Mouse (Mus musculus) midbrain, embryonic 12.5 days (tissue): ENCODE measurements around the gene Mrpl4. TPM values are rescaled to one million over a fixed set of nuclear protein-coding genes. Genes with fewer than 3 reads are reported as not detected.
A peak's percentile ranks its signal among the peaks of the same experiment; 100 is the strongest.

Experiments used
- ATAC-seq: fragments of 200-750 bp; cut with Nextera tagmentation; 2 replicates; pipeline ENCODE4 v1.8.0; 2017; ENCODE audit warnings: low read depth, moderate TSS enrichment, moderate library complexity; ENCODE audit not compliant: low FRiP score
- H3K27ac ChIP-seq: fragments of 300-500 bp; sonication (generic); replicated peaks from 2 replicates; pipeline ENCODE4 v1.5.1; 2016; ENCODE audit warnings: mild to moderate bottlenecking
- H3K27me3 ChIP-seq: fragments of 300-500 bp; sonication (generic); 2 replicates; pipeline ENCODE4 v1.6.1; 2016; ENCODE audit warnings: mild to moderate bottlenecking
- H3K36me3 ChIP-seq: fragments of 300-500 bp; sonication (generic); 2 replicates; pipeline ENCODE4 v1.6.1; 2016
- H3K4me1 ChIP-seq: fragments of 300-500 bp; sonication (generic); 2 replicates; pipeline ENCODE4 v1.6.1; 2016
- H3K4me2 ChIP-seq: fragments of 300-500 bp; sonication (generic); replicated peaks from 2 replicates; pipeline ENCODE4 v1.6.1; 2016; ENCODE audit warnings: mild to moderate bottlenecking, moderate library complexity
- H3K4me3 ChIP-seq: fragments of 300-500 bp; sonication (generic); 2 replicates; pipeline ENCODE4 v1.5.1; 2016; ENCODE audit warnings: mild to moderate bottlenecking
- H3K9ac ChIP-seq: fragments of 300-500 bp; sonication (generic); replicated peaks from 2 replicates; pipeline ENCODE4 v1.6.1; 2016; ENCODE audit warnings: mild to moderate bottlenecking, moderate library complexity
- H3K9me3 ChIP-seq: fragments of 300-500 bp; sonication (generic); 2 replicates; pipeline ENCODE4 v1.6.1; 2016; ENCODE audit warnings: mild to moderate bottlenecking
- WGBS: fragments of 180-500 bp; shearing (Covaris S2); methylation state at CpG from one replicate; pipeline ENCODE4 v1.1.7; 2016; 5-methylcytosine and 5-hydroxymethylcytosine counted together
- polyA plus RNA-seq: library from polyadenylated mRNA; unstranded; fragments of >200 nt; fragmentation: Nextera tagmentation; extraction: Ambion mirVana; gene quantifications from 2 replicates; pipeline ENCODE4 v1.2.1, GENCODE M21; 2016

Gene Mrpl4
- polyA plus RNA-seq, 1 experiment from 2014 or later, result 109 TPM

- 83% methylated on average over 12 of the region's 12 CpGs for WGBS
- peaks cover 73% of the 10 kb centered on the region for H3K27me3 ChIP-seq
- H3K9ac ChIP-seq, result no peak overlapping the region
- peaks cover 19% of the 10 kb centered on the region for H3K4me1 ChIP-seq
- H3K4me2 ChIP-seq, result no peak overlapping the region
- H3K9me3 ChIP-seq, result no peaks in the 10 kb centered on the region
- no peak overlapping the region for H3K4me3 ChIP-seq
- H3K36me3 ChIP-seq, result no peaks in the 10 kb centered on the region
- no peak overlapping the region for H3K27ac ChIP-seq
- ATAC-seq, result no peak
Observed at GRCm38 (mm10) chr9:21026849-21027248, 24.3 kb downstream of the Mrpl4 start.

DNA sequence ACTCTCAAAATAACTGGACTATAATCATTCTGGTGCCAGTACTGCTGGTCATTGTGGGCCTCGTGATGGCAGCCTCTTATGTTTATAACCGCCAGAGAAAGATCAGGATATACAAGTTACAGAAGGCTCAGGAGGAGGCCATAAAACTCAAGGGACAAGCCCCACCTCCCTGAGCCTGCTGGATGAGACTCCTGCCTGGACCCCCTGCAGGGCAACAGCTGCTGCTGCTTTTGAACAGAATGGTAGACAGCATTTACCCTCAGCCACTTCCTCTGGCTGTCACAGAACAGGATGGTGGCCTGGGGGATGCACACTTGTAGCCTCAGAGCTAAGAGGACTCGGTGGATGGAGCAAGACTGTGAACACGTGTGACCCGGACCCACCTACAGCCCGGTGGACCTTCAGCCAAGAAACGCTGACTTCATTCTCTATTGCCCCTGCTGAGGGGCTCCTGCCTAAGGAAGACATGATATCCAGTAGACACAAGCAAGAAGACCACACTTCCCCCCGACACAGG lies 25.3 kb downstream of the Mrpl4 start:
- no peaks in the 10 kb centered on the region for H3K36me3 ChIP-seq
- no peak overlapping the region for H3K27ac ChIP-seq
- no peak overlapping the region for H3K4me3 ChIP-seq
- ATAC-seq, result no peak
- H3K9me3 ChIP-seq, result no peaks in the 10 kb centered on the region
- 56% methylated on average over 8 of the region's 8 CpGs for WGBS
- H3K4me2 ChIP-seq, result no peak overlapping the region
- H3K4me1 ChIP-seq, result peaks cover 29% of the 10 kb centered on the region
- H3K9ac ChIP-seq, result no peak overlapping the region
- peaks cover 79% of the 10 kb centered on the region for H3K27me3 ChIP-seq

DNA sequence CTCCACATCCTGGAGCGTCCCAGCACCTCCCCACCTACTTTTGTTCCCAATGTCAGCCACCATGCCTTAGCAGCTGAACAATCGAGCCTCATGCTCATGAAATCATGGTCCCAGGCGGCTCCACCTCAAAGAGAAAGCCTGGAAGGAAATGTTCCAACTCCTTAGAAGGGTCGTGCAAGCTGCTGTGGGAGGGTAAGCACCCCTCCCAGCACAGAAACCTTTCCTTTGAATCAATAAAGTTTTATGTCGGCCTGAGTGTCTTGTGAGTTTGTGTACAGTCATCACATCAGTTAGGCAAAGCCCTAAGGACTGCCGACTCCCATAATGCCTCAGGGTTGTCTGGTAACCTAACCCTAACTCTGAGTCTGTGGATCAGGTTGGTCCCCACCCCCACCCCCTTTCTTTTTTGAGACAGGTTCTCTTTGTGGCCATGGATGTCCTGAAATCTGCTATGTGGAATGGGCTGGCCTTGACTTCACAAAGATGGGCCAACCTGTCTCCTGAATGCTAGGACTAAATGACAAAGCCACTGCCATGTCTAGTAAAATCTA lies 26.1 kb downstream of the Mrpl4 start:
- 72% methylated on average over 6 of the region's 6 CpGs for WGBS
- Histone ChIP-seq H3K27me3 (peaks cover 87% of the 10 kb centered on the region), H3K27ac (no peak overlapping the region), H3K4me1 (peaks cover 37% of the 10 kb centered on the region), H3K4me2 (no peak overlapping the region), H3K9me3 (no peaks in the 10 kb centered on the region), H3K4me3 (no peak overlapping the region), H3K9ac (no peak overlapping the region), H3K36me3 (no peaks in the 10 kb centered on the region)
- ATAC-seq, result no peak

DNA sequence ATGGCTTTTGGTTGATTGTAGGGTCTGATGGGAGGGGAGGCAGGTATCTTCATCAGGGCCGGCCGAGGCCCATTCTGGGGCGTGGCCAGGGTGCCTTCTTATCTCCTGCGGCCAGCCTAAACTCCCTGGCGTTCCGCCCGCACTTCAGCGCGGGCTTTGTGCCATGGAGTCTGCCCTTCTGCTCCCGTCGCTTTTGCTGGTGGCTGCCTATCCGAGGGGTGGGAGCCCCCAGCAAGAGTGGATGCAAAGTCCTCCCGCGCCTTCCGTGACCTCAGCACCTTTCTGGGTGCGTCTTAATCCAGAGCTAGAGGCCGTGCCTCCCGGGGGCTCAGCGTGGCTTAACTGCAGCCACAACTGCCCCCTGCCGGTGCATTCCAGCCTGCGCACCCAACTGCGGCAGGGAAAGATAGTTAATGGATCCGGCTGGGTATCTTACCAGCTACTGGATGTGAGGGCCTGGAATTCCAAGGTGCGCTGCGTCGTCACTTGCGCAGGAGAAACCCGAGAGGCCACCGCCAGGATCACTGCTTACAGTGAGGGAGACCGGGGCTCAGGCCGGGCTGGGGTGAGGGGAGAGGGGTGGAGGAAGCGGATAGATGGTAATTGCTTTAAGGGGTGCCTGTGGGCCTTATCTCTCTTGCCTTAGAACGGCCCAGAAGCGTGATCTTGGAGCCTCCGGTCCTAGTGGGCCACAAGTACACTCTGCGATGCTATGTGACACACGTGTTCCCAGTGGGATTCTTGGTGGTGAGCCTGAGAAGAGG lies 26.9 kb downstream of the Mrpl4 start, which contains the start of gene Icam4:
Gene Icam4 (plus strand): TSS at position 83 of the 764 bp plus-strand sequence.
- H3K4me3 ChIP-seq, result peak within 1 kb of the TSS; percentile 34
- peaks cover 38% of the 10 kb centered on the region for H3K4me1 ChIP-seq
- 0 out of 2 replicates have a peak, but pooled peaks have one; percentile 13 for ATAC-seq
- no peak within 1 kb of the TSS for H3K9ac ChIP-seq
- H3K9me3 ChIP-seq, result no peaks in the 10 kb centered on the region
- WGBS, result 2% methylated on average over 36 of the region's 37 CpGs
- peak within 1 kb of the TSS; percentile 51 for H3K4me2 ChIP-seq
- no peak within 1 kb of the TSS for H3K27ac ChIP-seq
- no peaks in the 10 kb centered on the region for H3K36me3 ChIP-seq
- peaks cover 95% of the 10 kb centered on the region for H3K27me3 ChIP-seq

DNA sequence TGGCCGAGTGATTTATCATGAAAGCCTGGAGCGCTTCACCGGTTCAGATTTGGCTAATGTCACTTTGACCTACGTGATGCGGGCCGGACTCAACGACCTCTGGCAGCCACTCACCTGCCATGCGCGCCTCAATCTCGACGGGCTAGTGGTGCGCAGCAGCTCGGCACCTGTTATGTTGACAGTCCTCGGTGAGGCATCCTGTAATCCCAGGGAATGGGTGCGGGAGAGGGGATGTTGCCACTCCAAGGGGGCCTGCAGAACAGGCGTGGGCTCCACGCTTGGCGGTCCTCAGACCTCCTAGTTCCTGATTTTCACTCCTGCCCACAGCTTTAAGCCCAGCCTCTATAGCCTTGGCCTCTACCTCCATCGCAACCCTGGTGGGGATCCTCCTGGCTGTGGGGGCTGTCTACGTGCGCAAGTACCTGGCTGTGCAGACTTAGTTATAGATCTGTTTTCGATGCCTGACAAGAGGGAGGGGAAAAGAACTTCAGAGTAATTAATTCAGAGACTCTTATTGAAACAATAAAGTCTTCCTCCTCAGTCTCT lies 27.6 kb downstream of the Mrpl4 start:
- Histone ChIP-seq H3K36me3 (no peaks in the 10 kb centered on the region), H3K4me1 (peaks cover 38% of the 10 kb centered on the region), H3K4me2 (peak overlapping the region; percentile 51; the same call in 1 of the 2 replicates), H3K4me3 (0 out of 2 replicates have a peak overlapping the region, but pooled peaks have one; percentile 34), H3K9me3 (no peaks in the 10 kb centered on the region), H3K27me3 (peaks cover 98% of the 10 kb centered on the region), H3K27ac (no peak overlapping the region), H3K9ac (no peak overlapping the region)
- no peak for ATAC-seq
- 22% methylated on average over 22 of the region's 22 CpGs for WGBS

DNA sequence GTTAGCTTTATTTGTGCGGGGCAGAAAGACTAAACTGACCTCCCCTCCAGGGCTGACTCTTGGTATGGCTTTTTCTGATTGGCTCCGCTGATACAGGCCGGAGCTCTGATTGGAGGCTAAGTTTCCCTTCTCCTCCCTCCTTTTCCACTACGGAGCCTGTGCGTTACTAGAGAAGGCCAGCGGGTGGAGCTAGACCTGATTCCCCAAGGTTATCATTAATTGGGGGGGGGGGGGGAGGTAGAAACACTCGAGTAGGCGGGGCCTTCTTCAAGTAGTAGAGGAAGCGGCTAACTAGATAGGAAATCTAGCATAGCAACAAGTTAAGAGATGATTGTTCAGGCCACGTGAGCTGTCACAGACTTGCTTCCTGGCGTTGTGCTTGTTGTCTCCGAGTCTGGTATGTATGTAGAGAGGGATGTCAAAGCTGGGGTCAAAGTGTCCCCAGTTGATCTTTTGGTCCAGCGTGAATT lies 28.3 kb downstream of the Mrpl4 start:
- 0 out of 2 replicates have a peak, but pooled peaks have one; percentile 39 for ATAC-seq
- Histone ChIP-seq H3K27ac (no peak overlapping the region), H3K4me3 (peak overlapping the region; percentile 46), H3K9me3 (no peaks in the 10 kb centered on the region), H3K27me3 (peaks cover 98% of the 10 kb centered on the region), H3K4me1 (peaks cover 38% of the 10 kb centered on the region), H3K9ac (no peak overlapping the region), H3K36me3 (no peaks in the 10 kb centered on the region), H3K4me2 (peak overlapping the region; percentile 75)
- WGBS, result 0% methylated on average over 13 of the region's 13 CpGs

- peak overlapping the region; percentile 75 for H3K4me2 ChIP-seq
- no peaks in the 10 kb centered on the region for H3K36me3 ChIP-seq
- H3K4me1 ChIP-seq, result peaks cover 38% of the 10 kb centered on the region
- peak; percentile 55 for ATAC-seq
- peak overlapping the region; percentile 50 for H3K9ac ChIP-seq
- peak overlapping the region; percentile 46 for H3K4me3 ChIP-seq
- H3K27ac ChIP-seq, result no peak overlapping the region
- WGBS, result under 1% methylated on average over 36 of the region's 36 CpGs
- H3K27me3 ChIP-seq, result peaks cover 99% of the 10 kb centered on the region
- no peaks in the 10 kb centered on the region for H3K9me3 ChIP-seq
Observed at GRCm38 (mm10) chr9:21031251-21031895, 28.8 kb downstream of the Mrpl4 start.

GRCm38 (mm10) chr9:21031896-21032351 lies 29.4 kb downstream of the Mrpl4 start, which contains the start of gene Icam5:
Gene Icam5 (plus strand): TSS chr9:21032073.
- under 1% methylated on average over 35 of the region's 35 CpGs for WGBS
- peak; percentile 31 for ATAC-seq
- Histone ChIP-seq H3K4me2 (peak within 1 kb of the TSS; percentile 75), H3K27ac (no peak within 1 kb of the TSS), H3K9ac (peak within 1 kb of the TSS; percentile 50), H3K9me3 (no peaks in the 10 kb centered on the region), H3K27me3 (peaks cover 99% of the 10 kb centered on the region), H3K36me3 (no peaks in the 10 kb centered on the region), H3K4me3 (peak within 1 kb of the TSS; percentile 46), H3K4me1 (peaks cover 38% of the 10 kb centered on the region)

GRCm38 (mm10) chr9:21032491-21032890 lies 30.0 kb downstream of the Mrpl4 start:
- no peaks in the 10 kb centered on the region for H3K36me3 ChIP-seq
- peaks cover 99% of the 10 kb centered on the region for H3K27me3 ChIP-seq
- H3K4me2 ChIP-seq, result peak overlapping the region; percentile 75
- WGBS, result 2% methylated on average over 7 of the region's 7 CpGs
- H3K9me3 ChIP-seq, result no peaks in the 10 kb centered on the region
- ATAC-seq, result no peak
- H3K4me1 ChIP-seq, result peaks cover 42% of the 10 kb centered on the region
- no peak overlapping the region for H3K27ac ChIP-seq
- 0 out of 2 replicates have a peak overlapping the region, but pooled peaks have one; percentile 50 for H3K9ac ChIP-seq
- H3K4me3 ChIP-seq, result peak overlapping the region; percentile 46

GRCm38 (mm10) chr9:21033136-21033535 lies 30.6 kb downstream of the Mrpl4 start:
- peaks cover 99% of the 10 kb centered on the region for H3K27me3 ChIP-seq

GRCm38 (mm10) chr9:21034481-21035085 lies 32.0 kb downstream of the Mrpl4 start:
- H3K9me3 ChIP-seq, result no peaks in the 10 kb centered on the region
- peaks cover 99% of the 10 kb centered on the region for H3K27me3 ChIP-seq
- H3K4me3 ChIP-seq, result no peak overlapping the region
- H3K36me3 ChIP-seq, result no peaks in the 10 kb centered on the region
- no peak overlapping the region for H3K27ac ChIP-seq
- ATAC-seq, result no peak
- H3K4me1 ChIP-seq, result peaks cover 39% of the 10 kb centered on the region
- H3K4me2 ChIP-seq, result no peak overlapping the region
- H3K9ac ChIP-seq, result no peak overlapping the region
- 3% methylated on average over 17 of the region's 17 CpGs for WGBS

More at GRCm38 (mm10) chr9:21033136-21033535, 30.6 kb downstream of the Mrpl4 start:
- no peaks in the 10 kb centered on the region for H3K36me3 ChIP-seq
- H3K4me3 ChIP-seq, result peak overlapping the region; percentile 46
- peaks cover 45% of the 10 kb centered on the region for H3K4me1 ChIP-seq
- no peaks in the 10 kb centered on the region for H3K9me3 ChIP-seq
- no peak for ATAC-seq
- no peak overlapping the region for H3K27ac ChIP-seq
- WGBS, result 1% methylated on average over 34 of the region's 34 CpGs
- H3K9ac ChIP-seq, result no peak overlapping the region
- H3K4me2 ChIP-seq, result peak overlapping the region; percentile 59
